Mouse (Mus musculus) midbrain, embryonic 13.5 days (tissue): ENCODE data around the gene Nrip1. TPM values are rescaled to one million over a fixed set of nuclear protein-coding genes. Genes with fewer than 3 reads are reported as not detected.

ENCODE experiments used
- ATAC-seq: fragments of 200-750 bp; cut with Nextera tagmentation; 2 replicates; pipeline ENCODE4 v1.8.0; 2017; ENCODE audit warnings: mild to moderate bottlenecking, moderate TSS enrichment, moderate library complexity
- H3K27ac ChIP-seq: fragments of 300-500 bp; sonication (generic); 2 replicates; pipeline ENCODE4 v1.5.1; 2015; ENCODE audit warnings: inconsistent platforms, mild to moderate bottlenecking, moderate library complexity
- H3K27me3 ChIP-seq: fragments of 300-500 bp; sonication (generic); 2 replicates; pipeline ENCODE4 v1.6.1; 2015; ENCODE audit warnings: mild to moderate bottlenecking, inconsistent platforms
- H3K36me3 ChIP-seq: fragments of 300-500 bp; sonication (generic); 2 replicates; pipeline ENCODE4 v1.6.1; 2015; ENCODE audit warnings: mild to moderate bottlenecking, inconsistent platforms
- H3K4me1 ChIP-seq: fragments of 300-500 bp; sonication (generic); replicated peaks from 2 replicates; pipeline ENCODE4 v1.6.1; 2015; ENCODE audit warnings: inconsistent platforms
- H3K4me2 ChIP-seq: fragments of 300-500 bp; sonication (generic); replicated peaks from 2 replicates; pipeline ENCODE4 v1.6.1; 2015; ENCODE audit warnings: moderate library complexity, mild to moderate bottlenecking, inconsistent platforms
- H3K4me3 ChIP-seq: fragments of 300-500 bp; sonication (generic); replicated peaks from 2 replicates; pipeline ENCODE4 v1.5.1; 2015; ENCODE audit warnings: mild to moderate bottlenecking, inconsistent platforms
- H3K9ac ChIP-seq: fragments of 300-500 bp; sonication (generic); replicated peaks from 2 replicates; pipeline ENCODE4 v1.6.1; 2015; ENCODE audit warnings: mild to moderate bottlenecking, inconsistent platforms
- H3K9me3 ChIP-seq: fragments of 300-500 bp; sonication (generic); 2 replicates; pipeline ENCODE4 v1.6.1; 2016; ENCODE audit warnings: mild to moderate bottlenecking, inconsistent platforms
- WGBS: fragments of 180-500 bp; shearing (Covaris S2); methylation state at CpG from one replicate; pipeline ENCODE4 v1.1.7; 2015; 5-methylcytosine and 5-hydroxymethylcytosine counted together
- polyA plus RNA-seq: library from polyadenylated mRNA; unstranded; fragments of >200 nt; fragmentation: Nextera tagmentation; extraction: Ambion mirVana; gene quantifications from 2 replicates; pipeline ENCODE4 v1.2.1, GENCODE M21; 2015

The Nrip1 gene
- polyA plus RNA-seq, 1 experiment from 2014 or later, result 30.1 TPM

GRCm38 (mm10) chr16:76242850-76243249 is 130.8 kb downstream of the Nrip1 start:
- WGBS, result 88% methylated on average over 2 of the region's 2 CpGs
- Histone ChIP-seq H3K4me3 (no peak overlapping the region), H3K9ac (no peak overlapping the region), H3K36me3 (no peaks in the 10 kb centered on the region), H3K27me3 (no peaks in the 10 kb centered on the region), H3K27ac (no peak overlapping the region), H3K4me2 (no peak overlapping the region), H3K4me1 (no peaks in the 10 kb centered on the region), H3K9me3 (no peaks in the 10 kb centered on the region)
- ATAC-seq, result no peak

- H3K9ac ChIP-seq, result no peak overlapping the region
- H3K36me3 ChIP-seq, result no peaks in the 10 kb centered on the region
- WGBS, result 80% methylated on average over 4 of the region's 4 CpGs
- no peak overlapping the region for H3K27ac ChIP-seq
- H3K4me1 ChIP-seq, result no peaks in the 10 kb centered on the region
- no peak overlapping the region for H3K4me2 ChIP-seq
- ATAC-seq, result no peak
- H3K4me3 ChIP-seq, result no peak overlapping the region
- H3K27me3 ChIP-seq, result no peaks in the 10 kb centered on the region
- no peaks in the 10 kb centered on the region for H3K9me3 ChIP-seq
Measured at GRCm38 (mm10) chr16:76241266-76241665, 132.4 kb downstream of the Nrip1 start.

- Histone ChIP-seq H3K4me3 (no peak overlapping the region), H3K4me2 (no peak overlapping the region), H3K9ac (no peak overlapping the region), H3K4me1 (no peaks in the 10 kb centered on the region), H3K27ac (no peak overlapping the region), H3K27me3 (no peaks in the 10 kb centered on the region), H3K36me3 (no peaks in the 10 kb centered on the region), H3K9me3 (no peaks in the 10 kb centered on the region)
- WGBS, result 84% methylated on average over 8 of the region's 8 CpGs
- no peak for ATAC-seq
Measured at GRCm38 (mm10) chr16:76239353-76239752, 134.3 kb downstream of the Nrip1 start.

- H3K27ac ChIP-seq, result no peak overlapping the region
- H3K4me2 ChIP-seq, result no peak overlapping the region
- no peaks in the 10 kb centered on the region for H3K27me3 ChIP-seq
- no peak overlapping the region for H3K4me3 ChIP-seq
- no peaks in the 10 kb centered on the region for H3K4me1 ChIP-seq
- no peak for ATAC-seq
- H3K36me3 ChIP-seq, result no peaks in the 10 kb centered on the region
- 96% methylated on average over 4 of the region's 4 CpGs for WGBS
- no peaks in the 10 kb centered on the region for H3K9me3 ChIP-seq
- H3K9ac ChIP-seq, result no peak overlapping the region
Measured at GRCm38 (mm10) chr16:76238784-76239183, 134.8 kb downstream of the Nrip1 start.
